Mouse (Mus musculus) midbrain, embryonic 16.5 days (tissue): ENCODE results near the gene Clpsl2. TPM values are rescaled to one million over a fixed set of nuclear protein-coding genes. Genes with fewer than 3 reads are reported as not detected.

ENCODE experiments used
- ATAC-seq: fragments of 200-750 bp; cut with Nextera tagmentation; 2 replicates; pipeline ENCODE4 v1.8.0; 2017; ENCODE audit warnings: moderate TSS enrichment
- H3K27ac ChIP-seq: fragments of 300-500 bp; sonication (generic); 2 replicates; pipeline ENCODE4 v1.5.1; 2014; ENCODE audit warnings: mild to moderate bottlenecking, low read length, mixed read lengths
- H3K27me3 ChIP-seq: fragments of 300-500 bp; sonication (generic); 2 replicates; pipeline ENCODE4 v1.6.1; 2014; ENCODE audit warnings: low read depth, low read length, mixed read lengths; ENCODE audit not compliant: control insufficient read depth, insufficient read depth
- H3K36me3 ChIP-seq: fragments of 300-500 bp; sonication (generic); 2 replicates; pipeline ENCODE4 v1.6.1; 2014; ENCODE audit warnings: mild to moderate bottlenecking, low read length, moderate library complexity, mixed read lengths; ENCODE audit not compliant: control insufficient read depth, insufficient read depth
- H3K4me1 ChIP-seq: fragments of 300-500 bp; sonication (generic); 2 replicates; pipeline ENCODE4 v1.6.1; 2014; ENCODE audit warnings: mild to moderate bottlenecking, low read length, mixed read lengths; ENCODE audit not compliant: control insufficient read depth, insufficient read depth
- H3K4me2 ChIP-seq: fragments of 300-500 bp; sonication (generic); 2 replicates; pipeline ENCODE4 v1.6.1; 2014; ENCODE audit warnings: mild to moderate bottlenecking, low read length, mixed read lengths
- H3K4me3 ChIP-seq: fragments of 300-500 bp; sonication (generic); 2 replicates; pipeline ENCODE4 v1.5.1; 2014; ENCODE audit warnings: low read depth, mild to moderate bottlenecking, low read length, moderate library complexity, mixed read lengths
- H3K9ac ChIP-seq: fragments of 300-500 bp; sonication (generic); 2 replicates; pipeline ENCODE4 v1.6.1; 2014; ENCODE audit warnings: low read depth, low read length, mixed read lengths
- H3K9me3 ChIP-seq: fragments of 300-500 bp; sonication (generic); replicated peaks from 2 replicates; pipeline ENCODE4 v1.6.1; 2014; ENCODE audit warnings: mild to moderate bottlenecking, low read length, mixed read lengths; ENCODE audit not compliant: control insufficient read depth, poor library complexity, severe bottlenecking
- WGBS: fragments of 180-500 bp; shearing (Covaris S2); extraction: QIAGEN DNeasy Blood & Tissue Kit; methylation state at CpG from one replicate; pipeline ENCODE4 v1.1.7; 2014; 5-methylcytosine and 5-hydroxymethylcytosine counted together
- polyA plus RNA-seq: library from polyadenylated mRNA; unstranded; fragments of >200 nt; fragmentation: Nextera tagmentation; extraction: Ambion mirVana; gene quantifications from 2 replicates; pipeline ENCODE4 v1.2.1, GENCODE M21; 2015

Gene Clpsl2
- polyA plus RNA-seq, 1 experiment from 2014 or later: not detected

GRCm38 (mm10) chr17:28517956-28518614, 31.1 kb upstream of the Clpsl2 start:
- H3K27ac ChIP-seq: peak overlapping the region; percentile 73
- peaks cover 5% of the 10 kb centered on the region; the same call in 1 of the 2 replicates for H3K27me3 ChIP-seq
- peak overlapping the region; percentile 81 for H3K9ac ChIP-seq
- under 1% methylated on average over 45 of the region's 46 CpGs for WGBS
- H3K4me2 ChIP-seq: peak overlapping the region; percentile 98
- H3K4me1 ChIP-seq: peaks cover 14% of the 10 kb centered on the region; the same call in 1 of the 2 replicates
- H3K4me3 ChIP-seq: peak overlapping the region; percentile 55
- ATAC-seq: peak; percentile 61
- H3K9me3 ChIP-seq: no peaks in the 10 kb centered on the region
- H3K36me3 ChIP-seq: no peaks in the 10 kb centered on the region

- H3K27me3 ChIP-seq: peaks cover 5% of the 10 kb centered on the region; the same call in 1 of the 2 replicates
- peaks cover 18% of the 10 kb centered on the region; the same call in 1 of the 2 replicates for H3K4me1 ChIP-seq
- H3K36me3 ChIP-seq: no peaks in the 10 kb centered on the region
- 20% methylated on average over 8 of the region's 8 CpGs for WGBS
- peak overlapping the region; percentile 81 for H3K9ac ChIP-seq
- H3K27ac ChIP-seq: no peak overlapping the region
- no peak for ATAC-seq
- H3K4me3 ChIP-seq: peak overlapping the region; percentile 55
- H3K9me3 ChIP-seq: no peaks in the 10 kb centered on the region
- H3K4me2 ChIP-seq: peak overlapping the region; percentile 98
These were observed 30.6 kb upstream of the Clpsl2 start for GRCm38 (mm10) chr17:28518615-28519071.

GRCm38 (mm10) chr17:28519827-28520226, 29.4 kb upstream of the Clpsl2 start:
- no peaks in the 10 kb centered on the region for H3K9me3 ChIP-seq
- ATAC-seq: no peak
- H3K9ac ChIP-seq: no peak overlapping the region
- WGBS: 94% methylated on average over 3 of the region's 3 CpGs
- H3K27me3 ChIP-seq: peaks cover 5% of the 10 kb centered on the region; the same call in 1 of the 2 replicates
- no peak overlapping the region for H3K4me3 ChIP-seq
- no peaks in the 10 kb centered on the region for H3K36me3 ChIP-seq
- no peak overlapping the region for H3K27ac ChIP-seq
- H3K4me2 ChIP-seq: no peak overlapping the region
- H3K4me1 ChIP-seq: peaks cover 18% of the 10 kb centered on the region; the same call in 1 of the 2 replicates

- H3K36me3 ChIP-seq: no peaks in the 10 kb centered on the region
- H3K4me1 ChIP-seq: peaks cover 18% of the 10 kb centered on the region; the same call in 1 of the 2 replicates
- no peaks in the 10 kb centered on the region for H3K9me3 ChIP-seq
- H3K9ac ChIP-seq: no peak overlapping the region
- no peak overlapping the region for H3K4me3 ChIP-seq
- H3K4me2 ChIP-seq: no peak overlapping the region
- no peak overlapping the region for H3K27ac ChIP-seq
- ATAC-seq: no peak
- peaks cover 5% of the 10 kb centered on the region; the same call in 1 of the 2 replicates for H3K27me3 ChIP-seq
- WGBS: 79% methylated on average over 4 of the region's 4 CpGs
These were observed 28.6 kb upstream of the Clpsl2 start for GRCm38 (mm10) chr17:28520561-28520960.

GRCm38 (mm10) chr17:28521071-28521726, 28.0 kb upstream of the Clpsl2 start:
- Histone ChIP-seq H3K9ac (no peak overlapping the region), H3K4me3 (no peak overlapping the region), H3K36me3 (no peaks in the 10 kb centered on the region), H3K4me1 (peaks cover 18% of the 10 kb centered on the region; the same call in 1 of the 2 replicates), H3K27ac (no peak overlapping the region), H3K4me2 (no peak overlapping the region), H3K27me3 (peaks cover 5% of the 10 kb centered on the region; the same call in 1 of the 2 replicates), H3K9me3 (no peaks in the 10 kb centered on the region)
- WGBS: 62% methylated on average over 5 of the region's 5 CpGs
- ATAC-seq: no peak

GRCm38 (mm10) chr17:28521920-28522319, 27.3 kb upstream of the Clpsl2 start:
- no peaks in the 10 kb centered on the region for H3K36me3 ChIP-seq
- peak overlapping the region; percentile 80 for H3K4me3 ChIP-seq
- no peaks in the 10 kb centered on the region for H3K9me3 ChIP-seq
- H3K9ac ChIP-seq: peak overlapping the region; percentile 96
- peak overlapping the region; percentile 91 for H3K4me2 ChIP-seq
- H3K27ac ChIP-seq: peak overlapping the region; percentile 95
- peaks cover 18% of the 10 kb centered on the region; the same call in 1 of the 2 replicates for H3K4me1 ChIP-seq
- ATAC-seq: no peak
- 36% methylated on average over 6 of the region's 6 CpGs for WGBS
- H3K27me3 ChIP-seq: peaks cover 5% of the 10 kb centered on the region; the same call in 1 of the 2 replicates

- peak overlapping the region; percentile 80 for H3K4me3 ChIP-seq
- peak overlapping the region; percentile 96 for H3K9ac ChIP-seq
- no peaks in the 10 kb centered on the region for H3K9me3 ChIP-seq
- H3K4me2 ChIP-seq: peak overlapping the region; percentile 91
- peaks cover 5% of the 10 kb centered on the region; the same call in 1 of the 2 replicates for H3K27me3 ChIP-seq
- peak overlapping the region; percentile 95 for H3K27ac ChIP-seq
- no peaks in the 10 kb centered on the region for H3K36me3 ChIP-seq
- peaks cover 17% of the 10 kb centered on the region; the same call in 1 of the 2 replicates for H3K4me1 ChIP-seq
- ATAC-seq: peak; percentile 89
- under 1% methylated on average over 40 of the region's 66 CpGs for WGBS
These were observed 26.4 kb upstream of the Clpsl2 start for GRCm38 (mm10) chr17:28522623-28523354.

GRCm38 (mm10) chr17:28523355-28524008, 25.7 kb upstream of the Clpsl2 start:
- Histone ChIP-seq H3K9me3 (no peaks in the 10 kb centered on the region), H3K4me1 (peaks cover 14% of the 10 kb centered on the region; the same call in 1 of the 2 replicates), H3K4me3 (peak overlapping the region; percentile 80), H3K27me3 (peaks cover 5% of the 10 kb centered on the region; the same call in 1 of the 2 replicates), H3K36me3 (no peaks in the 10 kb centered on the region), H3K27ac (peak overlapping the region; percentile 95), H3K9ac (peak overlapping the region; percentile 96), H3K4me2 (peak overlapping the region; percentile 91)
- ATAC-seq: no peak; the same call in 1 of the 2 replicates
- 7% methylated on average over 28 of the region's 28 CpGs for WGBS
